Mouse (Mus musculus): ENCODE measurements around the gene Spock2. TPM values are rescaled to one million over a fixed set of nuclear protein-coding genes. Genes with fewer than 3 reads are reported as not detected.

The Spock2 gene
- total RNA-seq (2014; rRNA removed; ENCODE audit: low replicate concordance) = 18.3 and 18.4 TPM in 2 replicates
- 5.2 and 5.7 TPM in 2 replicates for polyA plus RNA-seq (2015; fragmentation: Nextera tagmentation; extraction: Ambion mirVana)

GRCm38 (mm10) chr10:60106146-60106530, at the start of gene Spock2:
Gene Spock2 (plus strand): TSS chr10:60106219.
- H3K4me3 ChIP-seq (ENCODE audit: low read depth, low read length) = peak within 1 kb of the TSS; percentile 51
- ATAC-seq (ENCODE audit: insufficient read depth, low read depth) (peak; percentile 34; the same call in 1 of the 2 replicates), DNase-seq (ENCODE audit: low spot score) (peak; percentile 18)
- H3K27me3 ChIP-seq (ENCODE audit: control insufficient read depth, insufficient read depth, low read length) = peaks cover 65% of the 10 kb centered on the region
- H3K4me1 ChIP-seq (ENCODE audit: control insufficient read depth, insufficient read depth) = peaks cover 5% of the 10 kb centered on the region; the same call in 1 of the 2 replicates
- H3K36me3 ChIP-seq (replicated peaks; ENCODE audit: control insufficient read depth, insufficient read depth, low read length) = no peaks in the 10 kb centered on the region
- H3K9ac ChIP-seq (replicated peaks; ENCODE audit: low read depth, low read length) = peak within 1 kb of the TSS; percentile 59
- peak within 1 kb of the TSS; percentile 79 for H3K4me2 ChIP-seq (ENCODE audit: low read depth, low read length)
- no peak within 1 kb of the TSS for H3K27ac ChIP-seq (ENCODE audit: low read depth)
- H3K9me3 ChIP-seq (replicated peaks; ENCODE audit: control insufficient read depth, low read length) = no peaks in the 10 kb centered on the region
- under 1% methylated on average over 22 of the region's 22 CpGs for WGBS
- no peak for TF ChIP-seq EP300 (IDR thresholded peaks at IDR 0.05; ENCODE audit: low read depth)
- TF ChIP-seq CTCF (IDR thresholded peaks at IDR 0.05; ENCODE audit: low read depth) = no peak

DNA sequence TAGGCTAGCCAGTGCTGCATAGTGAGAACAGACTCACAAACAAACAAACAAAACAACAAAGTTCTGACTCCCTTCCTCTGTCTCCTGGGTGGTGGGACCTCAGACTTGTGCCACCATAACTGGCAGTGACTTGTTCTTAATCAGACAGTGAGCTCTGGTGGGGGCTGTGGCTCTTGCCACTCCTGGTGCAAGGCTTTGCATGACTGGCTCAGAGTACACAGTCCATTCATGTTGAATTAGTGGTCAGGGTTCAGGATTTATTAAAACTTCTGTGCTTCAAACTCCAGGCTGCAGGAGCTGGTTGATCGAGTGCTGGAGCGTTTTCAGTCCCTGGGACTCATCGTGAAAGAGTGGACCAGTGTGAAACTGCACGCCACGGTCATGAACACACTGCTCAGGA, 43.8 kb upstream of the Spock2 start:
- Histone ChIP-seq H3K4me1 (ENCODE audit: control insufficient read depth, insufficient read depth) (no peaks in the 10 kb centered on the region; the same call in 1 of the 2 replicates), H3K4me2 (ENCODE audit: low read depth, low read length) (no peak overlapping the region), H3K9me3 (replicated peaks; ENCODE audit: control insufficient read depth, low read length) (peaks cover 14% of the 10 kb centered on the region), H3K27me3 (ENCODE audit: control insufficient read depth, insufficient read depth, low read length) (no peaks in the 10 kb centered on the region), H3K4me3 (ENCODE audit: low read depth, low read length) (no peak overlapping the region), H3K27ac (ENCODE audit: low read depth) (no peak overlapping the region), H3K9ac (replicated peaks; ENCODE audit: low read depth, low read length) (no peak overlapping the region), H3K36me3 (replicated peaks; ENCODE audit: control insufficient read depth, insufficient read depth, low read length) (peaks cover 2% of the 10 kb centered on the region)
- WGBS = 80% methylated on average over 5 of the region's 5 CpGs
- no peak for TF ChIP-seq CTCF (IDR thresholded peaks at IDR 0.05; ENCODE audit: low read depth)
- TF ChIP-seq EP300 (IDR thresholded peaks at IDR 0.05; ENCODE audit: low read depth) = no peak
- ATAC-seq (ENCODE audit: insufficient read depth, low read depth) (no peak), DNase-seq (ENCODE audit: low spot score) (no peak)

GRCm38 (mm10) chr10:60062931-60063330, 43.1 kb upstream of the Spock2 start:
- Histone ChIP-seq H3K4me2 (ENCODE audit: low read depth, low read length) (no peak overlapping the region), H3K4me3 (ENCODE audit: low read depth, low read length) (no peak overlapping the region), H3K9ac (replicated peaks; ENCODE audit: low read depth, low read length) (no peak overlapping the region), H3K36me3 (replicated peaks; ENCODE audit: control insufficient read depth, insufficient read depth, low read length) (no peaks in the 10 kb centered on the region; the same call in none of the 2 replicates), H3K27ac (ENCODE audit: low read depth) (no peak overlapping the region), H3K27me3 (ENCODE audit: control insufficient read depth, insufficient read depth, low read length) (no peaks in the 10 kb centered on the region), H3K4me1 (ENCODE audit: control insufficient read depth, insufficient read depth) (no peaks in the 10 kb centered on the region; the same call in 1 of the 2 replicates), H3K9me3 (replicated peaks; ENCODE audit: control insufficient read depth, low read length) (peaks cover 6% of the 10 kb centered on the region)
- DNase-seq (ENCODE audit: low spot score) (no peak), ATAC-seq (ENCODE audit: insufficient read depth, low read depth) (no peak)
- 57% methylated on average over 5 of the region's 5 CpGs for WGBS
- TF ChIP-seq CTCF (IDR thresholded peaks at IDR 0.05; ENCODE audit: low read depth) (no peak), EP300 (IDR thresholded peaks at IDR 0.05; ENCODE audit: low read depth) (no peak)

DNA sequence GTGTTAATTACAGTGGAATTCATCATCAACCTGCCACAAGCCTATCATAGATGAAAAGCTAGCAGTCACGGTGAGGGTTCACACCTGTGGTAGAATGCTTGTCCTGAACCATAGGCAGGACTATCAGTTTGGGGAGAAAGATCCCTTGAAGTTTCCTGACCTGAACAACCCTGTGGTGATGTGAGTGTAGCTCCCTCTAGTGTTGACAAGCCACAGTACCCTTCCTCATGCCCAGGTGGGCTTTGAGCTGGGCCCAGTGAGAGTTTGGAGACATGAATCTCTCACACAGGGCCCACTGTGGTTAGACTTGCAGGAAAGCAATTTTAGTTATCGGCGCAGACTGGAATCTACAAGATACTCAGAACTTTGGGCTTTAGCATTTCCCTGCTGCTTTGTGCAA, 39.5 kb upstream of the Spock2 start:
- no peak overlapping the region for H3K9ac ChIP-seq (replicated peaks; ENCODE audit: low read depth, low read length)
- H3K4me3 ChIP-seq (ENCODE audit: low read depth, low read length) = no peak overlapping the region
- H3K4me2 ChIP-seq (ENCODE audit: low read depth, low read length) = no peak overlapping the region
- H3K27ac ChIP-seq (ENCODE audit: low read depth) = no peak overlapping the region
- no peaks in the 10 kb centered on the region; the same call in none of the 2 replicates for H3K36me3 ChIP-seq (replicated peaks; ENCODE audit: control insufficient read depth, insufficient read depth, low read length)
- ATAC-seq (ENCODE audit: insufficient read depth, low read depth) = no peak; the same call in 1 of the 2 replicates
- H3K27me3 ChIP-seq (ENCODE audit: control insufficient read depth, insufficient read depth, low read length) = no peaks in the 10 kb centered on the region
- WGBS = 78% methylated on average over 3 of the region's 3 CpGs
- no peak for TF ChIP-seq EP300 (IDR thresholded peaks at IDR 0.05; ENCODE audit: low read depth)
- TF ChIP-seq CTCF (IDR thresholded peaks at IDR 0.05; ENCODE audit: low read depth) = peak; percentile 71
- DNase-seq (ENCODE audit: low spot score) = peak; percentile 38
- H3K4me1 ChIP-seq (ENCODE audit: control insufficient read depth, insufficient read depth) = no peaks in the 10 kb centered on the region; the same call in 1 of the 2 replicates
- no peaks in the 10 kb centered on the region for H3K9me3 ChIP-seq (replicated peaks; ENCODE audit: control insufficient read depth, low read length)

GRCm38 (mm10) chr10:60075159-60075558, 30.9 kb upstream of the Spock2 start:
- WGBS = 88% methylated on average over 1 of the region's 1 CpGs
- no peak overlapping the region for H3K4me3 ChIP-seq (ENCODE audit: low read depth, low read length)
- no peak overlapping the region for H3K9ac ChIP-seq (replicated peaks; ENCODE audit: low read depth, low read length)
- H3K36me3 ChIP-seq (replicated peaks; ENCODE audit: control insufficient read depth, insufficient read depth, low read length) = no peaks in the 10 kb centered on the region
- peaks cover 28% of the 10 kb centered on the region for H3K4me1 ChIP-seq (ENCODE audit: control insufficient read depth, insufficient read depth)
- H3K27me3 ChIP-seq (ENCODE audit: control insufficient read depth, insufficient read depth, low read length) = no peaks in the 10 kb centered on the region
- no peak overlapping the region for H3K4me2 ChIP-seq (ENCODE audit: low read depth, low read length)
- no peak for TF ChIP-seq EP300 (IDR thresholded peaks at IDR 0.05; ENCODE audit: low read depth)
- TF ChIP-seq CTCF (IDR thresholded peaks at IDR 0.05; ENCODE audit: low read depth) = no peak
- DNase-seq (ENCODE audit: low spot score) (no peak), ATAC-seq (ENCODE audit: insufficient read depth, low read depth) (no peak)
- H3K27ac ChIP-seq (ENCODE audit: low read depth) = no peak overlapping the region
- H3K9me3 ChIP-seq (replicated peaks; ENCODE audit: control insufficient read depth, low read length) = no peaks in the 10 kb centered on the region

- ATAC-seq (ENCODE audit: insufficient read depth, low read depth) = no peak
These were observed 28.8 kb upstream of the Spock2 start for GRCm38 (mm10) chr10:60077226-60077625.

More at GRCm38 (mm10) chr10:60077226-60077625, 28.8 kb upstream of the Spock2 start:
- H3K36me3 ChIP-seq (replicated peaks; ENCODE audit: control insufficient read depth, insufficient read depth, low read length) = no peaks in the 10 kb centered on the region
- no peak overlapping the region for H3K27ac ChIP-seq (ENCODE audit: low read depth)
- no peaks in the 10 kb centered on the region for H3K27me3 ChIP-seq (ENCODE audit: control insufficient read depth, insufficient read depth, low read length)
- no peak overlapping the region for H3K4me3 ChIP-seq (ENCODE audit: low read depth, low read length)
- H3K9ac ChIP-seq (replicated peaks; ENCODE audit: low read depth, low read length) = no peak overlapping the region
- WGBS = 95% methylated on average over 7 of the region's 7 CpGs
- H3K9me3 ChIP-seq (replicated peaks; ENCODE audit: control insufficient read depth, low read length) = no peaks in the 10 kb centered on the region
- no peak overlapping the region for H3K4me2 ChIP-seq (ENCODE audit: low read depth, low read length)
- TF ChIP-seq EP300 (IDR thresholded peaks at IDR 0.05; ENCODE audit: low read depth) = no peak
- TF ChIP-seq CTCF (IDR thresholded peaks at IDR 0.05; ENCODE audit: low read depth) = no peak
- no peak for DNase-seq (ENCODE audit: low spot score)
- peaks cover 48% of the 10 kb centered on the region for H3K4me1 ChIP-seq (ENCODE audit: control insufficient read depth, insufficient read depth)
